In genomic region chr4:119925052-119925451, GRCm38 (mm10) we compare ENCODE assay signal across 17 mouse cellular contexts.
"Had no signal": no experiment of that assay in that cellular context is flagged by ENCODE, and none has a peak within 500 bp of the region (broad histone marks: within the 10 kb centered on the region; RNA-seq: fewer than 3 reads in every experiment).

No protein-coding gene starts in this region.

- H3K4me2 ChIP-seq: liver, embryonic 11.5 days; liver, embryonic 13.5 days; liver, embryonic 15.5 days; midbrain, embryonic 11.5 days; midbrain, embryonic 13.5 days; midbrain, embryonic 15.5 days; neural tube, embryonic 12.5 days; stomach, embryonic 15.5 days had no signal

- ATAC-seq: liver, postnatal 0 days; midbrain, embryonic 13.5 days; midbrain, embryonic 15.5 days had no signal

- H3K36me3 ChIP-seq: liver, embryonic 13.5 days; liver, embryonic 15.5 days; midbrain, embryonic 13.5 days; midbrain, embryonic 15.5 days; neural tube, embryonic 12.5 days; stomach, embryonic 15.5 days had no signal

- H3K9ac ChIP-seq: liver, embryonic 13.5 days; liver, embryonic 15.5 days; liver, postnatal 0 days; midbrain, embryonic 13.5 days; midbrain, embryonic 15.5 days; neural tube, embryonic 12.5 days; stomach, embryonic 15.5 days had no signal

- H3K4me3 ChIP-seq: liver, embryonic 13.5 days; liver, embryonic 15.5 days; megakaryocyte, embryonic 14.5 days; midbrain, embryonic 13.5 days; midbrain, embryonic 15.5 days; neural tube, embryonic 12.5 days; stomach, embryonic 15.5 days had no signal

- H3K27me3 ChIP-seq: liver, embryonic 13.5 days; liver, embryonic 15.5 days; midbrain, embryonic 13.5 days; midbrain, embryonic 15.5 days; neural tube, embryonic 12.5 days; stomach, embryonic 15.5 days had no signal

- H3K4me1 ChIP-seq: liver, embryonic 13.5 days; liver, embryonic 15.5 days; midbrain, embryonic 15.5 days; neural tube, embryonic 12.5 days; stomach, embryonic 15.5 days had no signal

- DNase-seq: liver; liver, embryonic 13.5 days; liver, postnatal 0 days; right cerebral cortex, postnatal 14 days; thymus, adult 2 months; thymus, postnatal 25 days; thymus, postnatal 4 days had no signal

- H3K27ac ChIP-seq: liver, embryonic 13.5 days; liver, embryonic 15.5 days; macrophage; midbrain, embryonic 13.5 days; midbrain, embryonic 15.5 days; neural tube, embryonic 12.5 days; stomach, embryonic 15.5 days; stomach, postnatal 0 days had no signal

- H3K9me3 ChIP-seq: liver, embryonic 13.5 days; liver, embryonic 15.5 days; midbrain, embryonic 15.5 days; stomach, embryonic 15.5 days had no signal
